Mouse (Mus musculus): ENCODE data around the gene Slc2a13.

The Slc2a13 gene

DNA sequence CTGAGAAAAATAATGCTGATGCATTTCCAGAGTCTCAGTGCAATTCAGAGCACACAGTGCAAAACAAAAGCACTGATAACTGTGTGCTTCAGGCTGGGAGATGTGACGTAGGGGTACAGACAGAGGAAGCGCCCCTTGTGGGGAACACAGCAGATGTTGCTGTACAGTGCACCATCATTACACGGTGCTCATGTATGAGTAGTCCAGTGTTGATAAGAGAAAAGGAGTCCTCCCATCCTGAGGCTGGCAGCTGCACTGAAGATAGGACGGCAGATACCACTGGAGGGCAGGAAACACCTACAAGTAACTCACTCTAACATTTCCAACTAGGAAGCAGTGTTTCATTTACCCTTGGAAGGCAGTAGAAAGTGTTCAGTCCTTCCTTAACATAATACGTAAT is 312.5 kb downstream of the Slc2a13 start:
- DNase-seq = no peak

DNA sequence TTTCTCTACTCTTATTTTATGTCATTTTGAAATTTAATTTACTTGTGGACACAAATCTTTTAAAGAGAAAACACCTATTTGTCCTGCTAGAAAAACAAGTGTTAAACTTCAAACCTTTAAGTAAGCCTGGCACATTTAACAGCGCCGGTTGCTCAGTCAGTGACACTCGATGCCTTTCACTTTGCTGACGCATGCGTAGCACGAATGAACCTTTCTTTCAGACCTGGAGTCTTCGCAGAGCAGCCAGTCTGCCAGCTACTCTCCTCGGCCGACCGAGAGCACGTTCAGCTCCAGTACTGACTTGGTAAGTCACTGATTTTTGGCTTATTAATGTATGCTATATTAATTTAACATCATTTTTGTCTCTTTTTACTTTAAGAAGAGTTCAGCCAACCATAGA is 315.9 kb downstream of the Slc2a13 start:
- peak; percentile 49 for DNase-seq

DNA sequence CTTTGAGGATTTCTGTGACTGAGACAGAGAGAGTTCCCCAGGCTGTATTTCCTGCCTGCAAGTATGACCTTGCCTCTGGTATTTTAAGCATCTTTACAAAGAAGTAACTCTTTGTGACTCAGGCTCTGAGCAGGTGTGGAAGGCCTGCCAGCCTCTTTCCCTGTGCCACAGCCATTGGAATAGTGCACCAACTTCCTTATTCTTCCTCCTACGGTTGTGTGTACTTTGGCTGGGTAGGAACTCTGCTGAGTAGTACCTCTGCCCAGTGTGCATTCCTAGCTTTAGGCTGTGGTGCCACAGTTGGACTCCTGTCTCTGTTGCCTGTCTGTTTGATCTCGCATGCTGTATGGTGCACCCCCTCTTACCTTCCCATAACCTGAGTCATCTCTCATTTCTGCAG is 317.8 kb downstream of the Slc2a13 start:
- no peak for DNase-seq

DNA sequence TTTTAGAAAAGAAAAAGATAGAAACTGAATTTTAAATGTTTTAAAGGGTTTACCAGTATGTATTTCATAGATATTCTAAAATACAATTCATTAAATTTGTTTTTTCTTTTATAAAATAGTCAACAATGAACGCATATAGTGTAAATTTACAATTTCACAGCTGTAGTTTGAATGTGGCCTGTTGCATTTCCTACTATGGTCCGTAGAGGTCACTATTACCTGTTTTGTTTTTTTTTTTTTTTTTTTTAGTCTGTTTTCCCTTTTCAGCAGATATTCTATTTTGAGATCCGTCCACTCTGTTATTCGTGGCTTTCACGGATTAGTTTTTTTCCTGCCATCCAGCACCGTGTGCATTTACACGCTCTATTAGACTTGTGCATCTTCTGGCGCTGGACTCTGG is 320.1 kb downstream of the Slc2a13 start:
- no peak for DNase-seq

DNA sequence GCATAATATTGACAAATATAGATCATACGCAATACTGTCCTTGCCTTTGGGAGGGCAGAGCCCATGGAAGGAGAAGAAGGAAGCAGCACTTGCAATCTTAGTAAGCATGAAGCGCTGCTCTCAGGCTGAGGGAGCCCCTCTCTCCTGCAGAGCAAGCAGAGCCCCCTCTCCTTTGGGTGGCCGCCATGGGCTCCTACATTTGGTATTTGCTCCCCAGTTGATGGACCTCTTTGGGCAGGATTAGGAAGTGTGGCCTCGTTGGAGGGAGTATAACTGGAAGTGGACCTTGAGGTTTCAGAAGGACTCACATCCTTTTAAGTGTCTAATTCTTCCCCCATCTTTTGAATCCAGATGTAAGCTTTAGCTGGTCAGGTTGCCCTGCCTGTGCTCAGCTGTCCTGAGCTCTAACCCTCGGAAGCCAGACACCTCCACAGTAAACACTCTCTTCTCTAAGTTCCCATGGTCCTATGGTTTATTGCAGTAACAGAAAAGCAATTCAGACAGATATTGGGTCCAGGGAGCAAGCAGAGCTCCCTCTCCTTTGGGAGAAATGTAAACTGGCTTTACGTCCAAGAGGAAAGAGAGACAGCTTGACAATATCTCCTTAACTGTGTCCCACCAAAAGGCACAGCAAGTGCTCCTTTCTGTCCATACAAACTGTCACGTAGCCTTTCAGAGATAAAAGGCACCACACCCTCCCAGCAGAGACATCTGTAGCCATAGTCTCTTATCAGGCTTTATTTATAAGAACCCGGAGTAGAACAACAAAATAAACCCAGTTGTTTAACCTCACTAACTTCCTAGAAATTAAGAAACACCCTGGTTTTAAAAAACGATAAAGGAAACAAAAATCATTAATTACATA is 321.3 kb downstream of the Slc2a13 start:
- DNase-seq = no peak

DNA sequence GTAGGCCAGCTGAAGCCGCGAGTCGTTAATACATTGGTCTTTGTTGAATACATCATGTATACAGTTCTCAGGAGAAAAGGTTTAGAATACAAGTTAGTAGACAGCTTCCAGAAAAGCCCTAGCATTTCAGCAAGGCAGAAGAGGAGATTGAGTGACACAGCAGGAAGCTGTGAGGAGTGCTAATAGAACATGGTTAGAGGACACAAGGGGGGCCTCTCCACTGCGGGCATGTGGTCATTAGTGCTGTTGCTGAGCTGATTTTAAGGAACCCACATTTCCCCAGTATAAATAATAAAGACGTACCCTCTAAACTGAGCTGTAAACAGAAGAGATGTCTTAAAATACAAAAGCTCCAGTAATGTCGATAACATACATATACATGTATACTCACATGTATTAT is 322.2 kb downstream of the Slc2a13 start:
- DNase-seq = no peak

DNA sequence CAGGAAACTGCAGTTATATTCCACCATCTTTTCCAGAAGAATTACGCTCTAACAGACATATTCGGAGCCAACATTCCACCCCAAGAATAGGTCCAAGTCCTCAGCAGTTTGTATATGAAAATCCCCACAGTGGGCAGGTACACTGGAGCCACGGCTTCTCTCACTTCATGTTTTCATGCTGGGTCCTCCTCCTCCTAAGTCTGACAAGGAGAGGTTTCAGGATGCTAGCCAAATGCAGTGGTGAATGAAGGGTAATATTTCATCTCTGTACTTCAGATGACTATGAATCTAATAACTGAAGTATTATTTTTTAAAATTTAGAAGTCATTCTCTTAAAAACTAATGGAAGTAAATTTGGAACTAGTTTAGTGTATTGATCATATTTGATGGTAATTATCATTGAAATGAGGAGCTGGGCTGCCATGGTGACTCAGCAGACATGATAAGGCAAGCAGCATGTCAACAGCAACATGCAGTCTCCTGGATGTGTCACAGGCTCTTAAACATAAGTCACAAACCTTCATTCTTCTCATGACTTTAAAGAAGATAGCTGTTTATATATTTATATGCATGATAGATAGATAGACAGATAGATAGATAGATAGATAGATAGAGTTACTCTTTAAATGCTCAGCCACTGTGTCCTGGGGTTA is 332.3 kb downstream of the Slc2a13 start:
- no peak for DNase-seq

DNA sequence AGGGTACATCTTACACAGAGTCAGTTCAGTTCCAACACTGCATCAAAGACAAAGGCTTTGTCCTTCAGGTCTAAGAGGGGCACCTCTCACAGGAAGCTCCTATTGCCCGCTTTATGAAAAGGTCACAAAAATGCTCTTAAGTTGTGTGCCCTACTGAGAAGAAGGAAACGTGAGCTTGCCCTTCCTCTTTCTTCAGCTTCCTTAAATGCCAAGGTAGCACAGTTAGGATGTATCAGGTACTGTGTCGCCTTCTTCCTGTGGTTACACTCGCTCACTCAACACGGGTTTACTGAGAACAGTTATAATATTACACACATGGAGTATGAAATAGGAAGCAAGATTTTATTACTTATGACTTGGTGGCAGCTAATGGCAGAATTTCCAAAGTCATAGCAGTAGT is 335.8 kb downstream of the Slc2a13 start:
- no peak for DNase-seq

All from kidney, adult 11 months (tissue).